Mouse (Mus musculus) adrenal gland, adult 18-20 months (tissue): ENCODE measurements around the gene Naa16. TPM values are rescaled to one million over a fixed set of nuclear protein-coding genes. Genes with fewer than 3 reads are reported as not detected.

Experiments used
- DNase-seq, 2 experiments: peaks; one replicate each; pipeline ENCODE4 v3.0.0; 2021 to 2022; ENCODE audit warnings: low spot score in 2 of 2
- total RNA-seq, 2 experiments: library from RNA; stranded (reverse); gene quantifications; 1 replicate in 1 of 2; 2 replicates in 1 of 2; pipeline ENCODE4 v1.2.3; 2021

Naa16 gene
- total RNA-seq, 2 experiments from 2014 or later: 22.7 to 25.1 TPM

DNA sequence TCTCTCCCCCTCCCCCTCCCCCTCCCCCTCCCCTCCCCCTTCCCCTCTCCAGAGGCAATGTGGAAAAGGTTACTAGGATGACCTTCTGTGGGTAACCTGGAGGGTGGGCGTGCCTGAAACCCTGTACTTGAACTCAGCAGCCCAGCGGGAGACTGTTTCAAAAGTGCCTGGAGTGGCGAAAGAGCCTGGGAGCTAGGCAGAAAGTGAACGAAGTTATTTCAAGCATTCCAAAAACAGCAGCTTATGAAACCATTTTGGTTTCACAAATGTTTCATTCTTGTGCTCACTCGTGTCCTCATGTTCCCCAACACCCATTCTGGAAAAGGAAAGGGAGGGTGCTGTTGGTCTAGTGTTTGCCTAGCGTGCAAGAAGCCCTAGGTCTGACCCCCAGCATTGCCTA lies 90.8 kb downstream of the Naa16 start:
- no peak for DNase-seq

DNA sequence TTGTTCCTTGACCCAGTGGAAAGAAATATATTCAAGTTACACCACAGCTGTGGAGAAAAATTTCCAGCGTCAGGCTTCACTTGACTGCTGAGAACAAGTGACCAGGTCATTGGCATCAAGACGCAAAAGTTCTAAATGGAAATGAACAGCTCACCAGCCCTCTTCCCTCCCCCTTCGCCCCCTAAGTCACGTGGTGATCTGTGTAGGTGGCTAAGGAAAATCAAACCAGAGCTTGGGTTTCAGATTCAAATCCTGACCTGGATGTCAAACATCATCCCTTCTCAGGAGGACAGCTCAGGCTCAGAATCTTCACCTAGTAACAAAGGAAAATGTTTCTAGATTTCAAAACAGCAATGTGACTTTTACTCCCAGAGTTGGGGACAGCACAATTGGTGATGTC lies 91.3 kb downstream of the Naa16 start:
- no peak for DNase-seq

- DNase-seq: no peak
These were observed 92.1 kb downstream of the Naa16 start for GRCm38 (mm10) chr14:79298314-79298992.

DNA sequence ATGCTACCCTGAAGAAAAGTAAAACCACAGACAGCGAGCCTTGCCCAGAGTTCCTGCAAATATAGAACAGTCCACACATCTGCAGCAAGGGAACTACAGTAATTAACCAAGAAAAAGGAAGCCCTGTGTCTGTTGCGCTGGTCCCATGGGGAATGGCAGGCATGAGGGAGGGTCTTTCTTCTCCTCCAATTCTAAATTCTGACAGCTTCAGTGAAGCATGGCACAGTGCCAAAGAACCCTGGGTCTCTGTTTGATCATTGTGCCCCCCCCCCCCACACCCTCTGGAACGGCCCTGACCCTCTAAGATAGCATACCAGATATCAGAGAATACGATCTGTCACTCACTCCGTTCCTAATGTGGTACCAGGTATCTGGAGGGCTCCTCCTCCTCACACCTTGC lies 93.7 kb downstream of the Naa16 start:
- no peak for DNase-seq

- DNase-seq: no peak
These were observed 94.4 kb downstream of the Naa16 start for GRCm38 (mm10) chr14:79296201-79296600.

DNA sequence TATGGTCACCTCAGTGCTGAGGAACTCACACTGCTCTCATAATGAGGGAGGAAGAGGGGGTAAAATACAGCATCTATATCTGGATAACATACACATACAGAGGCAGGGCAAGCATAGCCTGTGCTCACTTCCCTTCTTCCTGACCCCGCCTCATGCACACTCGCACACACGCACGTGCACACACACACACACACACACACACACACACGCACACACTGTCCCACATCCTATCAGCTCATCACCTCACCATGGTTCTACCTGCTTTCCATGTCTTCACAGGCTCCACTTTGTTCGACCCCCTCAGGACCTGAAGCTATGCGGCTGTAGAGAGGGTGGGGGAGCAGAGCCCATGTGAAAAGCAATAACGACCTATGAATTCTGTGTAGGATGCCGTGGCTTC lies 95.0 kb downstream of the Naa16 start:
- no peak for DNase-seq

GRCm38 (mm10) chr14:79294950-79295349 lies 95.6 kb downstream of the Naa16 start:
- no peak for DNase-seq

GRCm38 (mm10) chr14:79294051-79294814 lies 96.3 kb downstream of the Naa16 start:
- DNase-seq: no peak

DNA sequence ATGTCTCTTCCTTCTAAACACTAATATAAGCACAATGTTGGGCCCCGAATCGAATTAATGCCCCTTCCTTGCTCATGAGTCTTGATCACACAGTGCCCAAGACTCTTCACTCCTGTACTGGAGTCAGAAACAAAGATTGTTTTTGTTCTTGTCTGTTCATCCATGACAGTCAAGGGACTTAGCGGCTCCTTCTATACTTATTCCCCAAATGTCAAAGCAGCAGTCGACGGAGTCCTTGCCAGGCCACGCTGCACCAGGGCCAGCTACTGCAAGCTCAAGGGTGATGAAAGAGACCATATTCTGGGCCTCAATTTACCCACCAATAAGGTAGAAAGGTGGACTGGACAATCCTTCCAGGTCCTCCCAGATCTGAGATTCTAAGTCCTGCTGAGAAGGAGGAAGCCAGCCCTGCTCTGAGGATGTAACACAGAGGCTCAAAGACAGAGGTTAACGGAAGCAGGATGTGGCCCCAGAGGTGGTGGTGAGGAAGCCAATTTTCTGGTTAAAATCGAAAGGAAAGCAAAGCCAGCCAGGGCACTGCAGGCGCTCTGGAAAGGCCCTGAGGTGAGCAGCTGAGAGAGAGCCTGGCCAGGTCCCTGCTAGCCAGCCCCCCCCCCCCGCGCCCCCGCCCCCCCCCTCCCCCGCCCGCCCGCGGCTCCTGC lies 97.3 kb downstream of the Naa16 start:
- no peak for DNase-seq

- no peak for DNase-seq
These were observed 98.9 kb downstream of the Naa16 start for GRCm38 (mm10) chr14:79291629-79292028.

DNA sequence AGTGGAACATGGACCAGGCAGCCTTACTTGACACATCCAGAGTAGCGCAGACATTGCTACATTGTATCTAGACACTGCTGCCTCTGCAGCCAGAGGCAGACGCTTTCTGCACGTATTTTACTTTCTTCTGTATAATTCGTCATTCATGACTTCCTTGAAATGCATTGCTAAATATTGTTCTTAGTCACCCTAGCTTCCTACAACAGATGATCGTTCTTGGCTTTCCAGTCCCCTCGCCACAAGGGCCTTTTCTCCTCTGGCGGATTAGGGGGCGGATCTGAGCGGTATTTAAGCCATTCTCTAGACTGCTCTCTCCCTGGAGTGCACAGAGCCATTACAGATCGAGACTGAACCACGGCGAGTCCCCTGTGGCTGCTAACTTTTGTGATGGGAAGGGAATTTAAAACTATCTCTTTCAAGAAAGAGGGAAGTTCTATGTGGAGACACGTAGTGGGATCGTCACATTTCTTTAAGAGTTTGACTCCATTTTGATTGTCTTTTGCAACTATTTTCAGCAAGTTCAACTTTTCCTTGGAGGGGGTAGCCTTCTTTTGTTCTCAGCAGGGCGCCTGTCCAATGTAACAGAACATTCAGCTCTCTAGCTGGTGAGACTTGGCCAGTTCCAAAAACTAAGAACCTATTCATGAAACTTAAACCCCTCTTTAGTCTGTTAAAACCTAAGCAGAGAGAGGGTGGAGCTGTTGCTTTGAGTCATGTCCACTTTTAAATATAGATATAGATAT lies 99.7 kb downstream of the Naa16 start:
- DNase-seq: no peak

- no peak for DNase-seq
These were observed 100.7 kb downstream of the Naa16 start for GRCm38 (mm10) chr14:79289909-79290308.

DNA sequence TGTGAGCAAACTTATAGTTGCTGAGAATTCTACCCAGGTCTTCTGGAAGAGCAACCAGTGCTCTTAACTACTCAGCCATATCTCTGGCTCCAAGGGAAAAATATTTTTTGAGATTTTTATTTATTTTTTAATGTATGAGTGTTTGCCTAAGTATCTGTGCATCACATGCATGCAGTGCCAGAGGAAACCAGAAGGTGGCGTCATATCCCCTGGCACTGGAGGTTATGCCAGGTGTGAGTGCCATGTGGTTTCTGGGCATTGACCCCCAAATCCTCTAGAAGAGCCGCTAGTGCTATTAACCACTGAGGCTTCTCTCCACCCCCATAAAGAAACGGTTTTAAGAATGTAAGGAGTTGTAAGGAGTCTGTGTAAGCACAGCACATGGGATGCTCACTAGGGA lies 102.3 kb downstream of the Naa16 start:
- no peak for DNase-seq

- no peak for DNase-seq
These were observed 103.2 kb downstream of the Naa16 start for GRCm38 (mm10) chr14:79287251-79287863.

GRCm38 (mm10) chr14:79285549-79285948 lies 105.0 kb downstream of the Naa16 start:
- no peak for DNase-seq

GRCm38 (mm10) chr14:79284616-79285015 lies 106.0 kb downstream of the Naa16 start:
- no peak for DNase-seq

GRCm38 (mm10) chr14:79283952-79284351 lies 106.6 kb downstream of the Naa16 start:
- DNase-seq: no peak

GRCm38 (mm10) chr14:79281894-79282553 lies 108.6 kb downstream of the Naa16 start:
- no peak for DNase-seq

- DNase-seq: no peak
These were observed 110.1 kb downstream of the Naa16 start for GRCm38 (mm10) chr14:79280456-79280855.

GRCm38 (mm10) chr14:79279494-79279893 lies 111.1 kb downstream of the Naa16 start:
- DNase-seq: no peak
